Mouse (Mus musculus) NIH3T3 (cell line): ENCODE measurements at regions not wholly inside any gene's neighbourhood (a gene's known extent, or its start where the extent isn't known, plus 50 kb on each side); places are given as distances from the start of the nearest gene placed in this dataset.

Experiments
- DNase-seq: peaks from one replicate; pipeline ENCODE4 v3.0.0-alpha.2; 2012; ENCODE audit warnings: low read depth

GRCm38 (mm10) chrX:95291676-95292075 is 95.0 kb upstream of the Arhgef9 start:
- DNase-seq: no peak

GRCm38 (mm10) chrX:95282038-95282437 is 85.4 kb upstream of the Arhgef9 start:
- no peak for DNase-seq

GRCm38 (mm10) chrX:95253517-95253916 is 56.9 kb upstream of the Arhgef9 start:
- DNase-seq: peak; percentile 28
